Mouse (Mus musculus) stomach, postnatal 0 days (tissue): ENCODE results near the gene Idh1. TPM values are rescaled to one million over a fixed set of nuclear protein-coding genes. Genes with fewer than 3 reads are reported as not detected.
A peak's percentile ranks its signal among the peaks of the same experiment; 100 is the strongest.

ENCODE experiments used
- ATAC-seq: fragments of 200-750 bp; cut with Nextera tagmentation; 2 replicates; pipeline ENCODE4 v1.8.0; 2017; ENCODE audit not compliant: low FRiP score, low TSS enrichment
- DNase-seq: peaks from one replicate; pipeline ENCODE4 v3.0.0-alpha.2; 2016; ENCODE audit warnings: low spot score
- H3K27ac ChIP-seq: fragments of 300-500 bp; sonication (generic); replicated peaks from 2 replicates; pipeline ENCODE4 v1.5.1; 2014; ENCODE audit warnings: mild to moderate bottlenecking, control low read depth
- H3K27me3 ChIP-seq: fragments of 300-500 bp; sonication (generic); 2 replicates; pipeline ENCODE4 v1.6.1; 2014; ENCODE audit warnings: low read length; ENCODE audit not compliant: control insufficient read depth, insufficient read depth
- H3K36me3 ChIP-seq: fragments of 300-500 bp; sonication (generic); 2 replicates; pipeline ENCODE4 v1.6.1; 2014; ENCODE audit warnings: low read length, mixed read lengths; ENCODE audit not compliant: control insufficient read depth, insufficient read depth
- H3K4me1 ChIP-seq: fragments of 300-500 bp; sonication (generic); replicated peaks from 2 replicates; pipeline ENCODE4 v1.6.1; 2014; ENCODE audit warnings: antibody characterized with exemption; ENCODE audit not compliant: control insufficient read depth, insufficient read depth
- H3K4me2 ChIP-seq: fragments of 300-500 bp; sonication (generic); replicated peaks from 2 replicates; pipeline ENCODE4 v1.6.1; 2014; ENCODE audit warnings: low read depth, mild to moderate bottlenecking, control low read depth, moderate library complexity
- H3K4me3 ChIP-seq: fragments of 300-500 bp; sonication (generic); 2 replicates; pipeline ENCODE4 v1.5.1; 2014; ENCODE audit warnings: low read depth, low read length, control low read depth
- H3K9ac ChIP-seq: fragments of 300-500 bp; sonication (generic); 2 replicates; pipeline ENCODE4 v1.6.1; 2014; ENCODE audit warnings: mild to moderate bottlenecking, low read length, control low read depth, mixed read lengths
- H3K9me3 ChIP-seq: fragments of 300-500 bp; sonication (generic); 2 replicates; pipeline ENCODE4 v1.6.1; 2016; ENCODE audit warnings: low read length; ENCODE audit not compliant: control insufficient read depth
- CTCF ChIP-seq: IDR thresholded peaks from 2 replicates; pipeline ENCODE4 v1.5.1; 2016; ENCODE audit warnings: antibody characterized with exemption, low read depth, mild to moderate bottlenecking, moderate library complexity
- EP300 ChIP-seq: optimal IDR thresholded peaks from 2 replicates; pipeline ENCODE3; 2016; ENCODE audit warnings: antibody characterized with exemption
- WGBS: fragments of 180-500 bp; shearing (Covaris S2); extraction: QIAGEN DNeasy Blood & Tissue Kit; methylation state at CpG from one replicate; pipeline ENCODE4 v1.1.7; 2014; 5-methylcytosine and 5-hydroxymethylcytosine counted together
- polyA plus RNA-seq: library from polyadenylated mRNA; unstranded; fragments of >200 nt; fragmentation: Nextera tagmentation; extraction: Ambion mirVana; gene quantifications from 2 replicates; pipeline ENCODE4 v1.2.1, GENCODE M21; 2015

The Idh1 gene
- polyA plus RNA-seq, 1 experiment from 2014 or later = 177 TPM

DNA sequence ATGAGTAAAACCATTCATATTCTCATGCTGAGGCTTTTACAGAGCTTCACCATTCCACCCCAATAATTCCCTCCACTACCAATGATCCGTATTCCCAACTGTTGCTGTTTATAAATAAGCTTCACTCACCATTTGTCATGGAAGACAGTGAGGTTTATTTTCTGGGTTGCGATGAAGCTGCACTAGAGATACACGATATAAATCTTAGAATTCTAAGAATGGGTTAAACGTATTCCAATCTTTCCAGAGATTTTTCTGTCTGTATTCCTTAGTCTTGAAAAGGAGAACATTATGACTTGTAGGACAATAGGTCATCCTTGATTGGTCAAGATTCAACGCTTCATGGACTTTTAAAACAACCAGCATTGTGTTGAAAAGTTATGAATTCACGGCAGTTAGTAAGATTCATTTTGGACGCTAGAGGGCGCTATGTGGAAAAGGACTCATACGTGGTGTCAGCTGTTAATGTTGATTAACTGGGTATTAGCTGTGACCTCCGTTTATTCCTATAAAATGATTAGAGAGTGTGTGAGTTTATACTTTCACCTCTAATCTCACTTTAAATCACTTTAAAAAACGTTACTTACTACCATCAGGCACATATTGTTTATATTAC lies 6.6 kb downstream of the Idh1 start:
- 2% methylated on average over 11 of the region's 11 CpGs for WGBS
- DNase-seq (peak; percentile 52), ATAC-seq (no peak)
- Histone ChIP-seq H3K9ac (peak overlapping the region; percentile 68; the same call in 1 of the 2 replicates), H3K4me2 (peak overlapping the region; percentile 73), H3K4me1 (no peaks in the 10 kb centered on the region), H3K36me3 (no peaks in the 10 kb centered on the region), H3K27ac (peak overlapping the region; percentile 96), H3K9me3 (no peaks in the 10 kb centered on the region), H3K27me3 (no peaks in the 10 kb centered on the region), H3K4me3 (peak overlapping the region; percentile 67)
- TF ChIP-seq CTCF = peak; percentile 88
- no peak for TF ChIP-seq EP300

DNA sequence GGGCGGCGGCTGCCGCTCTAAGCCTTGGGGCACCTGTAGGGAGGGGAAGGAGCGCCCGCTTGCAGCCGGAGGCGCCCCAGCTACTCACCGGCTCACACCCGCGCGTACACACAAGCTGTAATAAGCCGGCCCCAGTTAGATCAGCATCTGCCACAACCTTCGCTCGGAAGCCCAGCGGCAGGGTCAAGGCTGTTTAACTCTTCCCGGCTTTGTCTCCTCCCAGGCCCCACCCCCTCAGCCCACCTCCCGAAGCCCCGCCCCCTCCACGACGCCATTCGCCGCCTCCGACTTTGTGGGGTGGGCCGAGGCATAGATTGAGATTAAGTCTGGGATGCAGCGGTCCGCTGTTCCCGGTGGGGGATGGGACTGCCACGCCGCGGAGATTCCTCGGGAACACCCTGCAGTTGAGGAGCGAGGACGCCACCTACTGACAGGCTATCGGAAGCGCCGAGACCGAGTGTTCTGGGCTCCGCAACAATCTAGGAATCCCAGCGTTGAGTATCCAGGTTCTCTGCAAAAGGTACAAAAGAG lies 7.3 kb downstream of the Idh1 start:
- no peak for TF ChIP-seq EP300
- TF ChIP-seq CTCF = peak; percentile 90
- Histone ChIP-seq H3K36me3 (0 out of 2 replicates have a peak, but pooled peaks cover 2% of the 10 kb centered on the region), H3K27me3 (no peaks in the 10 kb centered on the region), H3K4me2 (peak overlapping the region; percentile 73), H3K27ac (peak overlapping the region; percentile 96), H3K9me3 (no peaks in the 10 kb centered on the region), H3K4me3 (peak overlapping the region; percentile 67), H3K9ac (peak overlapping the region; percentile 74), H3K4me1 (no peaks in the 10 kb centered on the region)
- ATAC-seq (peak; percentile 92), DNase-seq (peak; percentile 98)
- 0% methylated on average over 39 of the region's 39 CpGs for WGBS

DNA sequence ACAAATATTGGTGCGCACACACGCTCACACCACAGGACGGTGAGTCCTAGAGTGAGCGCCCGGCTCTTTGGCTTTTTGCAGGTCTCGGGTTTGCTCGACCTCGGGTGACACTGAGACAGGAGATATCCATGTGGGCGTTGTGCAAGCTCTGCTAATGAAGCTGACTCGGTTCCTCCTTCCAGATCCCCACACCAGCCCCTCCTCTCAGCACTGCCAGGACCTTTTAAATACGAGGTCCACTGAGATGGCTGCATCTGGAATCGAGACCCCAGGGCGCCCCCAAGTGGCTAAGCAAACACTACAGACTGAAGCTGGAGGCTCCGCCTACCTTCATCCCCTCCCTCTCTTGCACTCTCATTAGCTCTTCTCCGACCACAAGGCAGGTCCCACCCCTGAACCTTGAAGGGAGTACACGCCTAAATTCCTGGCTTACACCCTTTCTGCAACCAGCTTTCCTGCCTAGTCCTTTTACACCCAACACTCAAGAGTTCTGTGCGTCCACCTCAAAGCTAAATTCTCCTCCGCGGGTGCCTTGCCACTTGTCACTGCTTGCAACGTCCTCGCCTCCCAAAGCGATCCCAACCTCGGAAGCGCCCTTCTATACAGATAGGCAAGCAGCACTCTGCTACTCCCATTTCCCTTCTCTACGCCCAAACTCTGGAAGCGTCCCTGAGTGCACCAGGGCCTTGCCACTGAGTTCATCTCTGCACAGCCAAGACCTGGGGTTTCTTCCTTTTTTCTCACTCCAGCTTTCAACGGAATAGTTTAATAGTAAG lies 8.0 kb downstream of the Idh1 start:
- peak overlapping the region; percentile 73 for H3K4me2 ChIP-seq
- ATAC-seq (peak; percentile 86), DNase-seq (peak; percentile 93)
- peak; percentile 86 for TF ChIP-seq CTCF
- TF ChIP-seq EP300 = no peak
- peak overlapping the region; percentile 96 for H3K27ac ChIP-seq
- H3K9me3 ChIP-seq = no peaks in the 10 kb centered on the region
- H3K27me3 ChIP-seq = no peaks in the 10 kb centered on the region
- peak overlapping the region; percentile 74 for H3K9ac ChIP-seq
- 2% methylated on average over 27 of the region's 27 CpGs for WGBS
- H3K36me3 ChIP-seq = 0 out of 2 replicates have a peak, but pooled peaks cover 5% of the 10 kb centered on the region
- H3K4me1 ChIP-seq = no peaks in the 10 kb centered on the region
- H3K4me3 ChIP-seq = peak overlapping the region; percentile 67

DNA sequence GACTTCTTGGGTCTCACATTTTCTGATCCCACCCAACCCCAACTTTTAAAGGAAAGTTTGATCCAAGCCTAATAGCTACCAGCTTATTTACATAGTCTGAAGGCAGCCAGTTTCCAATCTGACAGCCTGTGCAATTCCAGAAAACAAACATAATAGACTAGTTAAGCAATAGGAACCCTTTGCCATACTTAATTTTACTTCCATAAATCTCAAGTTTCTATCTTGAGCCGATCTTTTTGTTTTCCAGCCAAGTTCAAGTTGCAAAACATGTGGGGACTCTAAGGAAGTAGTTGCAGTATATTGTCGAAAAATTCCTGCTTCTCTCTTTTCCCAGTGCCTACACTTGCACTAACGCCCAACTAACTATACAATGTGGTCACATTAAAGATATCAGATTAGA lies 8.8 kb downstream of the Idh1 start:
- Histone ChIP-seq H3K9me3 (no peaks in the 10 kb centered on the region), H3K4me1 (no peaks in the 10 kb centered on the region), H3K27ac (peak overlapping the region; percentile 96), H3K9ac (peak overlapping the region; percentile 18; the same call in 1 of the 2 replicates), H3K27me3 (no peaks in the 10 kb centered on the region), H3K4me3 (peak overlapping the region; percentile 67), H3K36me3 (0 out of 2 replicates have a peak, but pooled peaks cover 7% of the 10 kb centered on the region), H3K4me2 (peak overlapping the region; percentile 73)
- TF ChIP-seq EP300 (no peak), CTCF (no peak)
- ATAC-seq = no peak
- DNase-seq = no peak
- WGBS = 12% methylated on average over 3 of the region's 3 CpGs

DNA sequence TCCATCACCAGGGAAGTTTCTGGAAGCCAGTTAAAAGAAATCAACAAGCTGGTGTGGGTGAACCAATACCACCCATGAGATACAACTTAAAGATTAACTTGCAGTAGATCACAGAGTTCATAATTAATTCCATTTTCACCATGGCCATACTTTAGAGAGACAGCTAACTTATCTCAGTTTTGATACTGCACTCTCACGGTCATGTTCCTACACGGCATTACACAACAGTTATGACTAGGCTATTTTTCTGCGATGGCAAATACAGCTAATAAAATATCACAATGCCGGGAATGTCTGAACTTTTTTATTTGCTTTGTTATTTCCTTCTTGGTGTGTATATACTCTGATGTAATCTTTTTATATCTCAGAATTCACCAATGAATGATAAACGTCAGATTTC lies 9.4 kb downstream of the Idh1 start:
- Histone ChIP-seq H3K4me3 (no peak overlapping the region), H3K4me2 (peak overlapping the region; percentile 1; the same call in 1 of the 2 replicates)
- 24% methylated on average over 5 of the region's 5 CpGs for WGBS

More for the DNA sequence above, 9.4 kb downstream of the Idh1 start:
- Histone ChIP-seq H3K27me3 (no peaks in the 10 kb centered on the region), H3K27ac (peak overlapping the region; percentile 58; the same call in 1 of the 2 replicates), H3K9me3 (no peaks in the 10 kb centered on the region), H3K4me1 (no peaks in the 10 kb centered on the region), H3K36me3 (0 out of 2 replicates have a peak, but pooled peaks cover 7% of the 10 kb centered on the region), H3K9ac (no peak overlapping the region)
- ATAC-seq (no peak), DNase-seq (no peak)
- TF ChIP-seq CTCF = no peak
- TF ChIP-seq EP300 = no peak
